Mouse (Mus musculus) kidney, postnatal 10 days (tissue): ENCODE measurements at regions not wholly inside any gene's neighbourhood (a gene's known extent, or its start where the extent isn't known, plus 50 kb on each side); places are given as distances from the start of the nearest gene placed in this dataset.
A peak's percentile ranks its signal among the peaks of the same experiment; 100 is the strongest.

Experiments used
- DNase-seq: peaks from one replicate; pipeline ENCODE4 v3.0.0; 2021; ENCODE audit warnings: mixed read lengths

GRCm38 (mm10) chr6:31011407-31012020, 52.6 kb upstream of the Klf14 start:
- peak; percentile 90 for DNase-seq

DNA sequence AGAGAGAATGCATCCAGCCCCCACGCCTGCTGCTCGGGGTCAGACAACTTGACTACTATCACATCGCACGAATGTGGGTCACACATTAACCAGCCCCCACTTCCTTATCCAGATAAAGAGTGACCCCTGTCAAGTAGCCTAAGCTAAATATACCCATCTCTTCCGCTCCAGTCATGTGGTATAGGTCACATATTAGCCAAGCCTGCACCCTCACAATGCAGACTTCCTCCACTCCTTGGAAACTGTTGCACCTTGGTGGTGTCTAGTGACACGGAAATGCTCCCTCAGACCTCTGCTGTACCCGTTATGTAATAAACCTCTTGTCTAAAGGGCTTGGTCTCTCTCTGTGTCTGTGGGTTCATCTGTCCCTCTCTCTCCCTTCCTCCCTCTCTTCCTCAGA, 57.7 kb upstream of the Klf14 start:
- DNase-seq = no peak

DNA sequence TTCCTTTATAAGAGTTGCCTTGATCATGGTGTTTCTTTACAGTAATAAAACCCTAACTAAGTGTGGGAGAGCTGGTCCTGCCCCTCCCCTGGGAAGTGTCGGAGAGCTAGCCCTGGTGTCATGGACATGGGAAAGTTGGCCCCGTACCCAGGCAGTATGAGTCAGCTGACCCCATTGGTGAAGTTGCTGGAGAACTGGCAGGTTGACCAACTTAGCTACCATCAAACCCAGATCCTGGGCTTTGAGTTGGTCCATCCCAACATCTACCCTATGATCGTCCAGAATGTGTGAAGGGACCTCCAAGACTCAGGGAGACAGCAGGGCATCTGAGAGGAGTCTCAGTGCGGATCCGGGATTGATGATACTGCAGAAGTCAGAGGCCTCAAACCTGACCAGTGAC, 62.9 kb upstream of the Klf14 start:
- DNase-seq = no peak

- DNase-seq = no peak
Measured at GRCm38 (mm10) chr6:31029777-31030176, 70.9 kb upstream of the Klf14 start.

- DNase-seq = no peak
Measured at GRCm38 (mm10) chr6:31031022-31031421, 72.1 kb upstream of the Klf14 start.

DNA sequence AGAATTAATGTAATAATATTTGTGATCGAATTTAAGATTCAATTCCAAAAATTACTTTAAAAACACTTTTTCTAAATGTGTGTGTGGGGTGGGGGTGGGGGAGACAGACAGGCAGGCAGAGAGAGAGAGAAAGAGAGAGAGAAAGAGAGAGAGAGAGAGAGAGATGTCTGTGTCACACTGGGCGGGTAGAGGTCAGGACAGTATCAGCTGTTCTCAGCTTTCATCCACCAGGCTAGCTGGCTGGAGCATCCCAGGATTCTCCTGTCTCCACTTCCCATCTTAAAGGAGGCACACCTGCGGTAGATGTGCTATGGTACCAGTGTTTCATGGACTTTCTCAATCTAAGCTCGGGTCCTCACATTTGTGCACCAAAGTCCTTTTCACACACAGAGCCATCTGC, 73.3 kb upstream of the Klf14 start:
- DNase-seq = no peak

DNA sequence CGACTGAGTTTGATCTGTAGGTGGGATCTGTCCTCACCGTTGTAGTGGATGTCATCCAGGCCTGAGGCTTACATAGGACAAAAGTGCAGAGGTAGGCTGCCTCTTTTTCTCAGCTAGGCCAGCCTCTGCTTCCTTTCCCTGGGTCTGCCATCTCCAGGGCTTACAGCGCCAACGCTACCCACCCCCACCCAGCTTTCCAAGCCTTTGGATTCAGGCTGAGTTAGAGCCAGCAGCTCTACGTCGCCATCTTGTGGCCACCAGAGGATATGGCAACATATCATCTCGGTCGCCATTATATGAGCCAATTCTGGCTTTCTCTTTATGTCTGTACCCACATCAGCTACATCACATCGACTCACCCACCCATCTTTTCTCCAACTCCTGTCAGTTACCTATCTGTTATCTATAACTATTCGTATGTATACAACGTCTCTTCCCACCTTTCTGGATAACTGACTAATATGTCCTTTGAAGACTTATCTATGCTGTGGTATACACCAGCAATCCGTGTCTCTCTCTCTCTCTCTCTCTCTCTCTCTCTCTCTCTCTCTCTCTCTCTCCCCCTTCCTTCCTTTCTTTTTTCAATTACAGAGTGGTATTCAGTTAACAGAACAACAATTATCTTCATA, 74.2 kb upstream of the Klf14 start:
- DNase-seq = peak; percentile 66

GRCm38 (mm10) chr6:31034796-31035195, 75.9 kb upstream of the Klf14 start:
- peak; percentile 33 for DNase-seq

DNA sequence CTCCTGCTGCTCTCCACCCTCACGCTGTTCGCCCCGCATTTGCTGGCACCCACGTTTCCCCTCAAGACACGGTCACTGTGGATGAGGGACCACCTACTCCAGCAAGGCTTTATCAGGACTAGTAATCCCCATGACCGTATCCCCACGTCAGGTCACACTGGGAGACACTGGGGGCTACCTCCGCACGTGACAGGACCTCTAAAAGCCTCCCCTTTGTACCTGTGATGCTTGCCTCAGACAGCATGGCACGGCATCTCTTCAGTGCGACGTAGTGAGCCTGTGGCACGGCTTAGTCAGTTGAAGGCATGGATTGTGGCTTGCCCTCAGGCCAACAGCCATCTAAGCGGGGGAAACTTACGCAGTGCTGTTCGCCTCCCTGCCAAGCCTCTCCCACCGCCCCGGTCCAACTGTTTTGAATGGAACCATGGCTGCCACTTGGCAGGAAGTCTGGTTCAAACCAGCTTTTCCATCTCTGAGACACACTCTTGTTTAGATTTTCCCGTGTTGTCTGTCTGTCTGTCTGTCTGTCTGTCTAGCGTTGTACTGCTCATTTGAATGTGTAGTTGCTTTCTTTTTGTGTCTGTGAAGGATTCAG, 79.0 kb upstream of the Klf14 start:
- DNase-seq = peak; percentile 39

DNA sequence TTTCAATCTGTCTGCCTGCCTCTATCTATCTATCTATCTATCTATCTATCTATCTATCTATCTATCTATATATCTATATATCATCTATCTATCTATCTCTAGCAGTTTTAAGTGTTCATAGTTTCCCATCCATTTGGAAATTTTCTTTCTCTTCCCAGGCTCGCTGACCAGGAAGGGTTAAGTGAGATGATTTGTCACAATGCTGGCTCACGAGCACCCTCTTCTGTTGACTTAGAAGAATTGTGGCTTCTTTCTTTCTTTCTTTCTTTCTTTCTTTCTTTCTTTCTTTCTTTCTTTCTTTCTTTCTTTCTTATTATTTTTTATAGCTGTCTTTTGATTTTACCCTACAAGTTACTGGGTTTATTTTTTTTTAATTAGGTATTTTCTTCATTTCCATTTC, 79.6 kb upstream of the Klf14 start:
- peak; percentile 31 for DNase-seq

DNA sequence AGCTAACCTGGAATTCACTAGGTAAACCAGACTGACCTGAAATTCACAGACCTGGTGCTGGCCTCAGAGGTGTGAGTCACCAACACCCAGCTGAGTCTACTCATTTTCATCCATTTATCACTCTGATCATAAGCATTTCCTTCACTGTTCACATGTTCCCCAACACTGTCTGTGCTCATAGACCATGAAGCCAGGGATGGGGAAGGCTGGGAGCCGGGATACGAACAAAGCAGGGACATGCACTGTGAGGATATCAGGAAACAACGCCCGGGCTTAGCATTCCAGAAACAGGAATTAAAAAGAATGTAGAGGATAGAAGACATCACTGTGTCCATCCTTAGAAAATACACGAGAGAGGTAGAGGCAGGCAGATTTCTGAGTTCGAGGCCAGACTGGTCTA, 80.6 kb upstream of the Klf14 start:
- DNase-seq = no peak

DNA sequence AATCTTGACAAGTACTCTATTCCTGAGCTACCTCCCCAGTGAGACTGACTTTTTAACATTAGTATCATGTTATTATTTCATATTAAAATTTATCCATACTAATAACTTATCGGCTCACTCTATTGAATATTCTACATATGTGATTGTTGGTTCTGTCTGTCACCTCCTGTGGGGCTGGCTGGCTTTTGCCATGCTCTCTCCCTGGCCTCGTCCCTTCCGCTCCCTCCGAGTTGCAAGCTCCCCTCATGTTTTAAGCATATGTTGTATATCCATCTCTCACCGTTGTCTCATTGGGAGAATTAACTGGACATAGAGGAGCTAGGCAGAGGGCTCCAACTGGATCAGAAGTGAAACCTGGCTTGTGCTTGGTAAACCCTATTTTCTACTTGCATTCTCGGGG, 81.9 kb upstream of the Klf14 start:
- DNase-seq = no peak

DNA sequence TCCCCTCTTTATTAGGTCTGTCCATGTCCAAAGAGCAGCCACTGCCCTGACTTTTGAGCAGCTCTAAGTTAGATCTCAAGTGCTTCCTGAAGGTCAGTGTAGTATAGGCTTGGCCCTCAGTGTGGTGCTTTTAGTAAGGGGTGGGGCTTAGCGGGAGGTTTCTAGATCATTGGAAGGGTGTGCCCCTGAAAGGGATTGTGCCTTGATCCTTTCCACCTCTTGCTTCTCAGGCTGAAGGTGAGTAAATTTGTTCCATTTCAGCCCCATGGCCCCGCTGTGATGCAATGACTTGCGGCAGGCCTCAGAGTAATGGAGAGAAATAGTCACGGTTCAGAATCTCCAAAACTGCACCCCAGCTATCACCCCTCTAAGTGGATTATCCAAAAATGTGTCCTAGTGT, 84.5 kb upstream of the Klf14 start:
- DNase-seq = no peak

GRCm38 (mm10) chr6:31043919-31044318, 85.0 kb upstream of the Klf14 start:
- no peak for DNase-seq

GRCm38 (mm10) chr6:31046197-31046596, 87.3 kb upstream of the Klf14 start:
- DNase-seq = no peak

DNA sequence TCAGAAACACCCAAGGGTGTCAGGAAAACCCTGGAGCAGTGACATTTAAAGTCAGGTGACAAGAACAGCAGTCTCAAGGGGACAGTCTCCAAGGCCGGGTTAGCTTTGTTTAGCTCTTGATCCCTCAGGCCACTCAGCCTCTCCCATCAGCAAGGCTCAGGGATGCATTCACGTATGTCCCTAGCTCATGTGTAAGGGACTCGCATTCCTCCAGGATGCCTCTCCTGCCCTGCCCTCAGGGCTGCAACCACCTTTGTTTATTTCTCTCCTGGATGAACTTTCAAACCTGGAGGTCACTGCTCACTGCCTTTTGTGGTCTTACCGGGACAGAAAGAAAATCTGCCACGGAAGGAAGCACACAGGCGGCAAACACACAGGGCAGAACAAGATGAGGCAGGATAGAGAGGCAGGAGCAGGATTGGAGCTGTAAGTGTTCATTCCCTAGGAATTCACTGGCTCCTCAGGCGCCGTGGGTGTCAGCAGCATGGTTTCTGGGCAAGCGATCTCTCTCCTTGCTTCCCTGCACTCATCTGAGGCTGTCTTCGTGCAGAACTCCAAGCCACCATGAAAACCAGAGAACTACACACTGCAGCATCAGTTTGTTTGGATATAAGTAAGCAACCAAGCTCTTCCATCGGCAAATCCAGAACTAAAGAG, 90.2 kb upstream of the Klf14 start:
- no peak for DNase-seq

- no peak for DNase-seq
Measured at GRCm38 (mm10) chr6:31050831-31051230, 92.0 kb upstream of the Klf14 start.

- DNase-seq = no peak
Measured at GRCm38 (mm10) chr6:31051771-31052170, 92.9 kb upstream of the Klf14 start.

- DNase-seq = peak; percentile 57
Measured at GRCm38 (mm10) chr6:31053003-31053402, 94.1 kb upstream of the Klf14 start.

GRCm38 (mm10) chr6:31056786-31057566, 98.1 kb upstream of the Klf14 start:
- no peak for DNase-seq

GRCm38 (mm10) chr6:31058299-31058698, 99.4 kb upstream of the Klf14 start:
- DNase-seq = no peak

DNA sequence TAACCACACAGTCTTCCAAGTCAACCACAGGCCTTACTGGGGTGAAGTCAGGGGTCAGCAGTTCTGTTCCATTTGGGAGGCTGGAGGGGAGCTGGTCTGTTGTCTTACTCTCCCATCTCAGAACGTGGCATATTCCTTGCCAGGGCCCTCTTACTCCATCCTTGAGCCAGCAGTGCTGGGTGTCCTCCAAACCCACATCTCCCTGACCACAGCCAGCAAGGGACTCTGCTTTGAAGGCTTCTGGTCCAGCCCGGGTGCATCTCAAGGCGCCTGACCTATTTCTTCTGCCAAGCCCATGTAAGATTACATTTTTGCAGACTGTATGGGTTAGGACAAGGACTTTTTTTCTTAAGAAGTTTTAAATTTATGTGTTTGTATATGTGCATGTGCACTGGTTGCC, 100.1 kb upstream of the Klf14 start:
- no peak for DNase-seq

DNA sequence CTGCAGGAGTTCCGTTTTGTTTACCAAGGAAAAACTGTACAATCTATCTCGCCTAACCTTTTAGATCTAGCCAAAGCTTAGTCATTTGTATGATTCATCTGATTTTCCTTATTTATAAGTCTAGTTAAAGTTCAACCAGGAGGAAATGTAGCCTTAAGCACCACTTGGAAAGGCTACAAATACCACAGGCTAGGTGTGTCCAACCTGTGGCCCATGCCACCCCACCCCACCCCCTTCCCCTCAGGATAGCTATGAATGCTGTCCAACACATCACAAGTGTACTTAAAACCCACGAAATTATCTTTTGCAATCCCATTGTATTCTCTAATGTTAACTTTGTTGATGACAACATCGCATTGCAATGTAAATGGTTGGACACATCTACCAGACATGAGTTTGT, 102.9 kb upstream of the Klf14 start:
- no peak for DNase-seq
